Mouse (Mus musculus) lung, adult 2 months (tissue): ENCODE results near the gene Pcca.
"Not testable (repeated sequence)": the region's sequence is repeated elsewhere in the genome, so short reads cannot be mapped to it uniquely, and the experiment has no call there.

Experiments
- CTCF ChIP-seq: fragments of 200-500 bp; IDR thresholded peaks from 2 replicates; pipeline ENCODE4 v1.5.1; 2011; ENCODE audit warnings: mild to moderate bottlenecking, low read length, control low read depth; ENCODE audit not compliant: insufficient read depth
- POLR2A ChIP-seq: fragments of 200-500 bp; IDR thresholded peaks from 2 replicates; pipeline ENCODE4 v1.6.1; 2011; ENCODE audit warnings: low read depth, mild to moderate bottlenecking, control low read depth, low read length, borderline replicate concordance; ENCODE audit errors: extremely low read depth

GRCm38 (mm10) chr14:122584087-122584486 is 50.0 kb downstream of the Pcca start:
- not testable (repeated sequence) for TF ChIP-seq CTCF, POLR2A
